Mouse (Mus musculus) MEL (cell line): ENCODE results near the gene Mydgf. TPM values are rescaled to one million over a fixed set of nuclear protein-coding genes. Genes with fewer than 3 reads are reported as not detected.

Source experiments
- DNase-seq: peaks from one replicate; pipeline ENCODE4 v3.0.0; 2011; ENCODE audit warnings: low read depth, low spot score
- H3K27ac ChIP-seq: 2 replicates; pipeline ENCODE4 v1.5.1; 2012; ENCODE audit warnings: low read depth, mild to moderate bottlenecking, control low read depth, low read length, moderate library complexity; ENCODE audit not compliant: control insufficient read depth
- H3K27me3 ChIP-seq, 2 experiments: fragments of 150-350 bp in 1 of 2; sonication (generic) in 1 of 2; 2 replicates each; pipeline ENCODE4 v1.6.1; 2012; ENCODE audit warnings: low read length in 2 of 2, mild to moderate bottlenecking in 2 of 2, improper control_type of control experiment in 1 of 2, moderate library complexity in 1 of 2; ENCODE audit not compliant: insufficient read depth in 2 of 2, control insufficient read depth in 1 of 2
- H3K36me3 ChIP-seq, 2 experiments: 2 replicates each; pipeline ENCODE4 v1.6.1; 2012 to 2014; ENCODE audit warnings: low read length in 2 of 2, improper control_type of control experiment in 1 of 2, inconsistent platforms in 1 of 2, mild to moderate bottlenecking in 1 of 2; ENCODE audit not compliant: insufficient read depth in 2 of 2, control insufficient read depth in 1 of 2
- H3K4me1 ChIP-seq, 2 experiments: fragments of 150-350 bp in 1 of 2; sonication (generic) in 1 of 2; 2 replicates each; pipeline ENCODE4 v1.6.1; 2012; ENCODE audit warnings: low read length in 2 of 2, improper control_type of control experiment in 1 of 2, mild to moderate bottlenecking in 1 of 2; ENCODE audit not compliant: insufficient read depth in 2 of 2, control insufficient read depth in 1 of 2
- H3K4me3 ChIP-seq, 2 experiments: fragments of 150-350 bp in 1 of 2; sonication (generic) in 1 of 2; 2 replicates each; pipeline ENCODE4 v1.5.1; 2012; ENCODE audit warnings: low read depth in 2 of 2, low read length in 2 of 2, mild to moderate bottlenecking in 2 of 2, moderate library complexity in 2 of 2, control low read depth in 1 of 2, improper control_type of control experiment in 1 of 2; ENCODE audit not compliant: control insufficient read depth in 1 of 2, insufficient read depth in 1 of 2
- H3K79me2 ChIP-seq: 2 replicates; pipeline ENCODE4 v1.6.1; 2012; ENCODE audit warnings: mild to moderate bottlenecking, low read length, moderate library complexity; ENCODE audit not compliant: control insufficient read depth, poor library complexity, insufficient read depth
- H3K9ac ChIP-seq: 2 replicates; pipeline ENCODE4 v1.6.1; 2012; ENCODE audit warnings: low read depth, mild to moderate bottlenecking, control low read depth, low read length, moderate library complexity; ENCODE audit not compliant: control insufficient read depth, poor library complexity, severe bottlenecking
- H3K9me3 ChIP-seq: fragments of 150-350 bp; sonication (generic); replicated peaks from 2 replicates; pipeline ENCODE4 v1.6.1; 2012; ENCODE audit warnings: mild to moderate bottlenecking, low read length, improper control_type of control experiment, moderate library complexity; ENCODE audit not compliant: insufficient read depth
- BHLHE40 ChIP-seq: IDR thresholded peaks from 2 replicates; pipeline ENCODE4 v1.6.1; 2012; ENCODE audit warnings: low read depth, mild to moderate bottlenecking, inconsistent platforms, low read length, improper control_type of control experiment, borderline replicate concordance
- CTCF ChIP-seq, 3 experiments: IDR thresholded peaks in 2 of 3; conservative IDR thresholded peaks in 1 of 3; 2 replicates each; pipeline ENCODE4 v1.5.1; 2011 to 2012; ENCODE audit warnings: low read length in 3 of 3, low read depth in 2 of 3, mild to moderate bottlenecking in 2 of 3, improper control_type of control experiment in 1 of 3, inconsistent platforms in 1 of 3, mixed read lengths in 1 of 3, moderate library complexity in 1 of 3; ENCODE audit not compliant: control insufficient read depth in 1 of 3, insufficient read depth in 1 of 3, poor library complexity in 1 of 3, severe bottlenecking in 1 of 3
- E2F4 ChIP-seq: IDR thresholded peaks from 2 replicates; pipeline ENCODE4 v1.6.1; 2011; ENCODE audit warnings: low read depth, low read length, improper control_type of control experiment, borderline replicate concordance
- EP300 ChIP-seq, 2 experiments: IDR thresholded peaks; 2 replicates each; pipeline ENCODE4 v1.6.1; 2011; ENCODE audit warnings: improper control_type of control experiment in 2 of 2, low read length in 2 of 2, low read depth in 1 of 2, mild to moderate bottlenecking in 1 of 2
- ETS1 ChIP-seq: IDR thresholded peaks from 2 replicates; pipeline ENCODE4 v1.6.1; 2012; ENCODE audit warnings: low read depth, mild to moderate bottlenecking, inconsistent platforms, low read length, improper control_type of control experiment, moderate library complexity
- GATA1 ChIP-seq: IDR thresholded peaks from 2 replicates; pipeline ENCODE4 v1.6.1; 2011; ENCODE audit warnings: low read depth, low read length, improper control_type of control experiment
- HCFC1 ChIP-seq: IDR thresholded peaks from 2 replicates; pipeline ENCODE4 v1.6.1; 2012; ENCODE audit warnings: low read depth, mild to moderate bottlenecking, inconsistent platforms, low read length, improper control_type of control experiment, moderate library complexity
- JUND ChIP-seq: IDR thresholded peaks from 2 replicates; pipeline ENCODE4 v1.6.1; 2011; ENCODE audit warnings: low read depth, mild to moderate bottlenecking, improper control_type of control experiment, low read length
- MAFK ChIP-seq: IDR thresholded peaks from 2 replicates; pipeline ENCODE4 v1.6.1; 2011; ENCODE audit warnings: low read depth, mild to moderate bottlenecking, low read length, improper control_type of control experiment, borderline replicate concordance
- MAX ChIP-seq: IDR thresholded peaks from 2 replicates; pipeline ENCODE4 v1.6.1; 2011; ENCODE audit warnings: low read length, improper control_type of control experiment
- MAZ ChIP-seq: IDR thresholded peaks from 2 replicates; pipeline ENCODE4 v1.6.1; 2012; ENCODE audit warnings: low read depth, mild to moderate bottlenecking, inconsistent platforms, low read length, improper control_type of control experiment
- MXI1 ChIP-seq: IDR thresholded peaks from 2 replicates; pipeline ENCODE4 v1.6.1; 2011; ENCODE audit warnings: mild to moderate bottlenecking, low read depth, low read length, improper control_type of control experiment
- MYB ChIP-seq: IDR thresholded peaks from 2 replicates; pipeline ENCODE4 v1.6.1; 2011; ENCODE audit warnings: mild to moderate bottlenecking, low read depth, low read length, improper control_type of control experiment
- MYC ChIP-seq: IDR thresholded peaks from 2 replicates; pipeline ENCODE4 v1.6.1; 2011; ENCODE audit warnings: low read depth, mild to moderate bottlenecking, low read length, improper control_type of control experiment, moderate library complexity
- NELFE ChIP-seq: IDR thresholded peaks from 2 replicates; pipeline ENCODE4 v1.6.1; 2011; ENCODE audit warnings: low read depth, low read length, improper control_type of control experiment
- NRF1 ChIP-seq: IDR thresholded peaks from 2 replicates; pipeline ENCODE4 v1.6.1; 2014; ENCODE audit warnings: low read depth, mild to moderate bottlenecking, inconsistent platforms, low read length, improper control_type of control experiment, moderate library complexity; ENCODE audit not compliant: poor library complexity, insufficient read depth, severe bottlenecking
- POLR2A ChIP-seq, 2 experiments: IDR thresholded peaks; 2 replicates each; pipeline ENCODE4 v1.6.1; 2011 to 2012; ENCODE audit warnings: low read length in 2 of 2, mild to moderate bottlenecking in 2 of 2, control low read depth in 1 of 2, improper control_type of control experiment in 1 of 2, low read depth in 1 of 2, moderate library complexity in 1 of 2; ENCODE audit not compliant: control insufficient read depth in 1 of 2, insufficient read depth in 1 of 2, poor library complexity in 1 of 2
- POLR2AphosphoS2 ChIP-seq: IDR thresholded peaks from 2 replicates; pipeline ENCODE4 v1.6.1; 2011; ENCODE audit warnings: low read length, improper control_type of control experiment
- POLR2AphosphoS5 ChIP-seq: IDR thresholded peaks from 2 replicates; pipeline ENCODE4 v1.6.1; 2012; ENCODE audit warnings: low read depth, borderline replicate concordance, mild to moderate bottlenecking, inconsistent platforms, low read length, moderate library complexity, mixed read lengths
- RAD21 ChIP-seq: IDR thresholded peaks from 2 replicates; pipeline ENCODE4 v1.6.1; 2011; ENCODE audit warnings: mild to moderate bottlenecking, low read depth, low read length, improper control_type of control experiment
- RCOR1 ChIP-seq: IDR thresholded peaks from 2 replicates; pipeline ENCODE4 v1.6.1; 2012; ENCODE audit warnings: low read depth, mild to moderate bottlenecking, inconsistent platforms, low read length, improper control_type of control experiment
- SIN3A ChIP-seq: IDR thresholded peaks from 2 replicates; pipeline ENCODE4 v1.6.1; 2012; ENCODE audit warnings: low read length, improper control_type of control experiment, inconsistent platforms
- TAL1 ChIP-seq: IDR thresholded peaks from 2 replicates; pipeline ENCODE4 v1.6.1; 2012; ENCODE audit warnings: mild to moderate bottlenecking, inconsistent platforms, low read length, moderate library complexity, mixed read lengths
- TBP ChIP-seq: IDR thresholded peaks from 2 replicates; pipeline ENCODE4 v1.8.0; 2011; ENCODE audit warnings: low read depth, low read length, improper control_type of control experiment
- TCF12 ChIP-seq: IDR thresholded peaks from 2 replicates; pipeline ENCODE4 v1.6.1; 2014; ENCODE audit warnings: low read depth, mild to moderate bottlenecking, inconsistent platforms, low read length, improper control_type of control experiment, moderate library complexity
- UBTF ChIP-seq: IDR thresholded peaks from 2 replicates; pipeline ENCODE4 v1.6.1; 2012; ENCODE audit warnings: low read depth, mild to moderate bottlenecking, inconsistent platforms, low read length, improper control_type of control experiment, moderate library complexity, borderline replicate concordance; ENCODE audit not compliant: insufficient read depth
- ZC3H11A ChIP-seq: IDR thresholded peaks from 2 replicates; pipeline ENCODE4 v1.6.1; 2012; ENCODE audit warnings: low read depth, mild to moderate bottlenecking, inconsistent platforms, low read length, improper control_type of control experiment
- ZMIZ1 ChIP-seq: IDR thresholded peaks from 2 replicates; pipeline ENCODE4 v1.6.1; 2012; ENCODE audit warnings: low read depth, mild to moderate bottlenecking, inconsistent platforms, low read length, improper control_type of control experiment, moderate library complexity
- ZNF384 ChIP-seq: IDR thresholded peaks from 2 replicates; pipeline ENCODE4 v1.6.1; 2012; ENCODE audit warnings: low read depth, mild to moderate bottlenecking, inconsistent platforms, low read length, improper control_type of control experiment
- polyA plus RNA-seq, 2 experiments: library from polyadenylated mRNA; stranded (reverse) in 1 of 2; unstranded in 1 of 2; fragments of >175 nt in 1 of 2; fragments of >200 nt in 1 of 2; gene quantifications; 2 replicates each; pipeline versions ENCODE4 v1.2.1 to v1.2.4; 2012; ENCODE audit warnings: low replicate concordance in 2 of 2, low read depth in 1 of 2; ENCODE audit not compliant: insufficient read length in 2 of 2, insufficient read depth in 1 of 2, missing spikeins in 1 of 2
- total RNA-seq: library from RNA; depleted of rRNA; stranded (reverse); fragments of 300-350 nt; gene quantifications from 2 replicates; pipeline ENCODE4 v1.2.3, GENCODE M21; 2012

Mydgf gene
- total and polyA plus RNA-seq, 3 experiments, result 117 to 137 TPM; not detected in 1

GRCm38 (mm10) chr17:56162231-56162774 is 21.4 kb downstream of the Mydgf start, which contains the start of gene Tnfaip8l1:
Gene Tnfaip8l1, plus strand, starts transcription at chr17:56162477.
- Histone ChIP-seq H3K36me3 (peaks cover 0 to 22% of the 10 kb centered on the region in 2 experiments; a peak in 2 of 4 replicates), H3K27ac (no peak within 1 kb of the TSS; the same call in 1 of the 2 replicates), H3K9me3 (no peaks in the 10 kb centered on the region), H3K27me3 (peaks cover under 1 to 1% of the 10 kb centered on the region in 2 experiments; a peak in 2 of 4 replicates), H3K4me3 (peak within 1 kb of the TSS; percentile 59 to 65), H3K79me2 (no peaks in the 10 kb centered on the region), H3K4me1 (peaks cover 9 to 28% of the 10 kb centered on the region in 2 experiments), H3K9ac (peak within 1 kb of the TSS; percentile 59)
- TF ChIP-seq MAX (peak; percentile 53; the same call in 1 of the 2 replicates), HCFC1 (peak; percentile 64; the same call in 1 of the 2 replicates), POLR2AphosphoS2 (no peak), ZMIZ1 (0 out of 2 replicates have a peak, but pooled peaks have one; percentile 23), MAZ (0 out of 2 replicates have a peak, but pooled peaks have one; percentile 35), GATA1 (no peak), POLR2AphosphoS5 (no peak), NRF1 (peak; percentile 51; the same call in 1 of the 2 replicates), SIN3A (peak; percentile 42), RCOR1 (no peak), BHLHE40 (no peak), POLR2A (IDR thresholded peaks at IDR 0.05; ENCODE audit: control insufficient read depth in 1 of 2, insufficient read depth in 1 of 2, low read depth in 1 of 2, low read length in 2 of 2, poor library complexity in 1 of 2) (peak; percentile 39 to 70; a peak in 2 of 4 replicates), MXI1 (peak; percentile 58), E2F4 (peak; percentile 93), TCF12 (peak; percentile 52; the same call in 1 of the 2 replicates), NELFE (peak; percentile 52), EP300 (IDR thresholded peaks at IDR 0.05; ENCODE audit: low read depth in 1 of 2, low read length in 2 of 2) (no peak), TBP (no peak)
- peak; percentile 96 for DNase-seq

GRCm38 (mm10) chr17:56159729-56160128 is 24.0 kb downstream of the Mydgf start:
- H3K4me1 ChIP-seq, result peaks cover 9 to 21% of the 10 kb centered on the region in 2 experiments
- DNase-seq, result peak; percentile 70
- H3K9ac ChIP-seq, result no peak overlapping the region
- no peaks in the 10 kb centered on the region for H3K79me2 ChIP-seq
- no peak overlapping the region for H3K27ac ChIP-seq
- peaks cover 9 to 18% of the 10 kb centered on the region in 2 experiments for H3K27me3 ChIP-seq
- no peak overlapping the region for H3K4me3 ChIP-seq
- no peaks in the 10 kb centered on the region for H3K9me3 ChIP-seq
- peaks cover 0 to 17% of the 10 kb centered on the region in 2 experiments; a peak in 2 of 4 replicates for H3K36me3 ChIP-seq
- TF ChIP-seq MYC, result no peak
- TF ChIP-seq ETS1, result no peak
- no peak for TF ChIP-seq RCOR1
- no peak for TF ChIP-seq SIN3A
- TF ChIP-seq NELFE, result no peak
- no peak for TF ChIP-seq ZNF384
- TF ChIP-seq RAD21, result peak; percentile 87
- TF ChIP-seq JUND, result no peak
- no peak for TF ChIP-seq MYB
- TF ChIP-seq MAFK, result no peak
- peak; percentile 91 to 98 (median 95) for TF ChIP-seq CTCF (IDR thresholded peaks at IDR 0.05 in 2 of 3, conservative IDR thresholded peaks at IDR 0.05 in 1 of 3; ENCODE audit: control insufficient read depth in 1 of 3, insufficient read depth in 1 of 3, low read depth in 2 of 3, low read length in 3 of 3, poor library complexity in 1 of 3, severe bottlenecking in 1 of 3)
- no peak for TF ChIP-seq TAL1
- no peak for TF ChIP-seq EP300 (IDR thresholded peaks at IDR 0.05; ENCODE audit: low read depth in 1 of 2, low read length in 2 of 2)
- TF ChIP-seq MAZ, result no peak
- no peak for TF ChIP-seq UBTF
- no peak for TF ChIP-seq TCF12
- TF ChIP-seq POLR2AphosphoS2, result no peak
- TF ChIP-seq MXI1, result no peak
- no peak for TF ChIP-seq POLR2A (IDR thresholded peaks at IDR 0.05; ENCODE audit: control insufficient read depth in 1 of 2, insufficient read depth in 1 of 2, low read depth in 1 of 2, low read length in 2 of 2, poor library complexity in 1 of 2)
- peak; percentile 76 for TF ChIP-seq ZC3H11A
- TF ChIP-seq MAX, result no peak
